Mouse (Mus musculus) adrenal gland, adult 10 weeks (tissue): ENCODE results near the gene Gchfr. TPM values are rescaled to one million over a fixed set of nuclear protein-coding genes. Genes with fewer than 3 reads are reported as not detected.

Experiments used
- polyA plus RNA-seq: library from polyadenylated mRNA; stranded (reverse); fragments of 350-450 nt; fragmentation: Illumina TruSeq; extraction: RNeasy Lipid Tissue Mini Kit (QIAGEN cat#74804); gene quantifications from one replicate; pipeline ENCODE4 v1.2.3, GENCODE M21; 2014; ENCODE audit warnings: low read depth, low replicate concordance

The Gchfr gene
- polyA plus RNA-seq, result not detected

GRCm38 (mm10) chr2:119166901-119167865 is at the start of gene Gchfr:
Gene Gchfr (plus strand): TSS chr2:119167773.

GRCm38 (mm10) chr2:119156681-119157572 is 10.6 kb upstream of the Gchfr start, which contains the start of gene Rmdn3:
Gene Rmdn3 (minus strand): TSS chr2:119157034.

GRCm38 (mm10) chr2:119173991-119174651 is 6.5 kb downstream of the Gchfr start, which contains the start of gene Gm14137:
Gene Gm14137 (plus strand): TSS chr2:119174509.

GRCm38 (mm10) chr2:119208344-119209175 is 41.0 kb downstream of the Gchfr start, which contains the start of the genes Zfyve19 and Dnajc17:
Gene Zfyve19 (plus strand): TSS chr2:119208617.
Gene Dnajc17 (minus strand): TSS chr2:119208795.

Other genes starting within 250 kb of the Gchfr start
- gene Chst14, start 241.3 kb upstream of the Gchfr start, polyA plus RNA-seq, result 3.5 TPM
- gene Ccdc32, start 138.4 kb upstream of the Gchfr start, polyA plus RNA-seq, result 16.0 TPM
- 4.3 TPM for gene Rpusd2, start 133.0 kb upstream of the Gchfr start, polyA plus RNA-seq
- 3.4 TPM for gene Knl1, start 120.7 kb upstream of the Gchfr start, polyA plus RNA-seq
- 2.2 TPM for gene Rad51, start 55.0 kb upstream of the Gchfr start, polyA plus RNA-seq
- 49.1 TPM for gene Rmdn3, start 10.7 kb upstream of the Gchfr start, polyA plus RNA-seq
- not detected for gene Gm14137, start 6.7 kb downstream of the Gchfr start, polyA plus RNA-seq
- gene Zfyve19, start 40.8 kb downstream of the Gchfr start, polyA plus RNA-seq, result 4.3 TPM
- 1.7 TPM for gene Dnajc17, start 41.0 kb downstream of the Gchfr start, polyA plus RNA-seq
- not detected for gene Ppp1r14d, start 62.1 kb downstream of the Gchfr start, polyA plus RNA-seq
- 0.58 TPM for gene Spint1, start 69.6 kb downstream of the Gchfr start, polyA plus RNA-seq
- not detected for gene Rhov, start 103.5 kb downstream of the Gchfr start, polyA plus RNA-seq
- 0.29 TPM for gene Vps18, start 121.0 kb downstream of the Gchfr start, polyA plus RNA-seq
- gene Dll4, start 158.0 kb downstream of the Gchfr start, polyA plus RNA-seq, result 0.58 TPM
- gene Chac1, start 183.5 kb downstream of the Gchfr start, polyA plus RNA-seq, result 0.93 TPM